Mouse (Mus musculus) retina, postnatal 7 days (tissue): Measurements from ENCODE around the gene Lysmd4.

Experiments
- DNase-seq: peaks from one replicate; pipeline ENCODE4 v3.0.0-alpha.2; 2012; ENCODE audit warnings: low read depth, low spot score

Gene Lysmd4

DNA sequence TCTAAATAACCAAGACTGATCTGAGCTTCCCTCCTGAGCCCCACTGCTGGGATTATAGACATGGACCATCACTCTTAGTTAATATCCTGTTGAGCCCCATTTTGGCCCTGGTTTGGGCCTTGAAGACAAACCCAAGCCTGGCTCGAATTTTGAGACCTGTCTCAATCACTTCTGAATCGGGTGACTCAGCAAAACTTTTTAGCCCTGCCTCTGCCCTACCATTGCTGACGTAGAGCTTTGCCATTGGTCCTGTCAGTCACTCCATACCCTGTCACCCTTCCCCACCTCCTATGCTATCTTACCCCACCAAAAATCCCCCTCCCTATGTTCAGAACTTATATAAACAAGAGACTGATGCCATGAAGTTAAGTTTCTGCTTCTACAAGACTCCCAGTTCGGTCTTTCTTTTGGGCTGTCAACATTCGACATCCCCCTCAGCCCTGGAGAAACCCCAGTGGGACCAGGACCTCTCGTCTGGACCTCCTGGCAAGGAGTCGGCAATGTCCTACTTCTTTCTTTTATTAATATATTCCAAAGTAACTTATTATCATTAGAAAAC is 119.8 kb downstream of the Lysmd4 start:
- DNase-seq, result no peak

GRCm38 (mm10) chr7:67344443-67344842 is 122.1 kb downstream of the Lysmd4 start:
- DNase-seq, result no peak

- DNase-seq, result no peak
Observed at GRCm38 (mm10) chr7:67352989-67353388, 130.6 kb downstream of the Lysmd4 start.

DNA sequence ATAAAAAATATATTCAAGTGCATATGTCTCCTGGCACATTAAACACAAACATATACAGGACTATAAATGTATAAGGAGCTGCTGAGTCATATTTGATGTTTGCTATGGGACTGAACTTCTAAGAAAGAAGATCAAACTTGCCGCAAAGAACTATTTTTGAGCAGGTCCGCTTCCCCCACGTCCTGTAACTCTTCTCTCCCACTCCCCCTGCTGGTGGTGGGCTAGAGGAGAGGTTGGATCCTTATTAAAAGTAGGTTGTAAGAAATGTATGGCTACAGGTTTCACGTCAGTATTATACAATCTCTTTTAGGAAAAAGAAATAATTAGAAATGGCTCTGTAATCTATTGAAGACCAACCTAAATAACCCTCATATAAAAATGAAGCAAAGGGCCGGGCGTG is 131.3 kb downstream of the Lysmd4 start:
- no peak for DNase-seq

DNA sequence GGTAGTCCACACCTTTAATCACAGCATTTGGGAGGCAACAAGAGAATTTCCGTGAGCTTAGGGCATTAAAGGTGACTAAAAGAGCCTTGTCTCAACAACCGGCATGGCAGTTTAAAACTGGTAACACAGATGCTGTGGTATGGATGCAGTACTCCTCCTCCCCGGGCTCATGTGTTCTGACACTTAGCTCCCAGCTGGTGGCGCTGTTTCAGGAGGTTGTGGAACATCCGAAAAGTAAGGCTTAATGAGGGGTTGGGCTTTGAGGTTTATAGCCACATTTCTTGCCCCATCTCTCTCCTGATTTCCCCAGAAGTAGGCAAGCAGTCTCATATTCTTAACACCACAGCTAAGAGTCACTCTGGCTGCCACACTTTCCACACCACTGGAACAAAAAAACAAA is 133.5 kb downstream of the Lysmd4 start:
- DNase-seq, result no peak
